Mouse (Mus musculus): Measurements from ENCODE around the gene Mapk11. TPM values are rescaled to one million over a fixed set of nuclear protein-coding genes. Genes with fewer than 3 reads are reported as not detected.

The Mapk11 gene
- polyA plus RNA-seq, 1 experiment from 2014 or later, result 7.4 TPM

DNA sequence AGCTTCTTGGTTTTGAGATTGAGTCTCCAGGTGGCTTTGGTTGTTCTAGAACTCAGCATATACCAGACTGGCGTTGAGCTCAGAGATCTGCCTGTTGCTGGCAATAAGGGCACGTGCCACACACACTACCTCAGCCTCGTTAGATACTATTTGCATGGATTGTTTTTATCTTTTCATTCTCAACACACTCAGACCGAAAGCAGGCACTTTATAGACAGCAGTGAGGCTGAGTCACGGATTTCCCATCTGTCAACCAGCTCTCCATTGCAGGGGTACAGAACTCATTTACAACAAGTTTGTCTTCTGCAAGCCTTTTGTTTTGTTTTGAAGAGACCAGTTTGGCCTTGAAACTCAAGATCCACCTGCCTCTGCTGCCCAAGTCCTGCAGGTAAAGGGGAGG, 52.0 kb downstream of the Mapk11 start:
- Histone ChIP-seq H3K4me2 (ENCODE audit: low read length) (no peak overlapping the region), H3K36me3 (ENCODE audit: control insufficient read depth, insufficient read depth, low read length) (peaks cover 98% of the 10 kb centered on the region), H3K4me1 (replicated peaks; ENCODE audit: control insufficient read depth, insufficient read depth, low read length) (no peaks in the 10 kb centered on the region), H3K27me3 (replicated peaks; ENCODE audit: control insufficient read depth, insufficient read depth, low read length) (no peaks in the 10 kb centered on the region), H3K9ac (ENCODE audit: low read length) (no peak overlapping the region), H3K4me3 (ENCODE audit: low read depth, low read length) (no peak overlapping the region), H3K9me3 (ENCODE audit: control insufficient read depth, low read length) (no peaks in the 10 kb centered on the region), H3K27ac (ENCODE audit: low read depth) (no peak overlapping the region)
- ATAC-seq (replicated peaks; ENCODE audit: low FRiP score, low TSS enrichment, low read depth), result no peak
- 93% methylated on average over 5 of the region's 5 CpGs for WGBS
- DNase-seq (ENCODE audit: low spot score), result no peak

Small RNAs within 50 kb of the gene (microRNA-seq; reads per million reads assigned to microRNA genes)
- 1.4 reads per million, percentile 16 among the genes with 10 or more reads in this experiment for gene Mir6958
- gene Mir7118, result 0.25 reads per million

Other genes with a start within 250 kb of the Mapk11 start
- gene Ttll8, start 195.2 kb downstream of the Mapk11 start, polyA plus RNA-seq (2014; fragmentation: Nextera tagmentation; extraction: Ambion mirVana), result not detected in 2 replicates
- gene Mlc1, start 170.6 kb downstream of the Mapk11 start, polyA plus RNA-seq (2014; fragmentation: Nextera tagmentation; extraction: Ambion mirVana), result not detected in 2 replicates
- not detected in 2 replicates for gene Mov10l1, start 166.7 kb downstream of the Mapk11 start, polyA plus RNA-seq (2014; fragmentation: Nextera tagmentation; extraction: Ambion mirVana)
- gene Panx2, start 89.9 kb downstream of the Mapk11 start, polyA plus RNA-seq (2014; fragmentation: Nextera tagmentation; extraction: Ambion mirVana), result 0.23 and 0.71 TPM in 2 replicates
- gene Trabd, start 74.5 kb downstream of the Mapk11 start, polyA plus RNA-seq (2014; fragmentation: Nextera tagmentation; extraction: Ambion mirVana), result 43.7 and 44.4 TPM in 2 replicates
- gene Selenoo, start 60.5 kb downstream of the Mapk11 start, polyA plus RNA-seq (2014; fragmentation: Nextera tagmentation; extraction: Ambion mirVana), result 19.4 and 20.8 TPM in 2 replicates
- gene Tubgcp6, start 26.5 kb downstream of the Mapk11 start, polyA plus RNA-seq (2014; fragmentation: Nextera tagmentation; extraction: Ambion mirVana), result 16.0 and 16.5 TPM in 2 replicates
- 18.3 and 20.3 TPM in 2 replicates for gene Hdac10, start 20.9 kb downstream of the Mapk11 start, polyA plus RNA-seq (2014; fragmentation: Nextera tagmentation; extraction: Ambion mirVana)
- 4.5 and 5.1 TPM in 2 replicates for gene Mapk12, start 8.9 kb downstream of the Mapk11 start, polyA plus RNA-seq (2014; fragmentation: Nextera tagmentation; extraction: Ambion mirVana)
- gene Plxnb2, start 31.2 kb upstream of the Mapk11 start, polyA plus RNA-seq (2014; fragmentation: Nextera tagmentation; extraction: Ambion mirVana), result 149 and 150 TPM in 2 replicates
- gene Dennd6b, start 46.9 kb upstream of the Mapk11 start, polyA plus RNA-seq (2014; fragmentation: Nextera tagmentation; extraction: Ambion mirVana), result 13.9 and 16.2 TPM in 2 replicates
- 26.9 and 29.6 TPM in 2 replicates for gene Ppp6r2, start 61.9 kb upstream of the Mapk11 start, polyA plus RNA-seq (2014; fragmentation: Nextera tagmentation; extraction: Ambion mirVana)
- gene Sbf1, start 165.7 kb upstream of the Mapk11 start, polyA plus RNA-seq (2014; fragmentation: Nextera tagmentation; extraction: Ambion mirVana), result 52.6 and 53.6 TPM in 2 replicates
- 0.32 and 0.73 TPM in 2 replicates for gene Adm2, start 173.1 kb upstream of the Mapk11 start, polyA plus RNA-seq (2014; fragmentation: Nextera tagmentation; extraction: Ambion mirVana)
- gene Miox, start 184.8 kb upstream of the Mapk11 start, polyA plus RNA-seq (2014; fragmentation: Nextera tagmentation; extraction: Ambion mirVana), result not detected in 2 replicates
- 46.7 and 48.6 TPM in 2 replicates for gene Lmf2, start 206.0 kb upstream of the Mapk11 start, polyA plus RNA-seq (2014; fragmentation: Nextera tagmentation; extraction: Ambion mirVana)
- 157 and 170 TPM in 2 replicates for gene Ncaph2, start 206.1 kb upstream of the Mapk11 start, polyA plus RNA-seq (2014; fragmentation: Nextera tagmentation; extraction: Ambion mirVana)
- 12.3 and 14.6 TPM in 2 replicates for gene Sco2, start 224.2 kb upstream of the Mapk11 start, polyA plus RNA-seq (2014; fragmentation: Nextera tagmentation; extraction: Ambion mirVana)
- gene Tymp, start 227.4 kb upstream of the Mapk11 start, polyA plus RNA-seq (2014; fragmentation: Nextera tagmentation; extraction: Ambion mirVana), result 1.2 and 1.5 TPM in 2 replicates
- 0.34 TPM in 1 of 2 replicates, not detected in the other for gene Odf3b, start 229.7 kb upstream of the Mapk11 start, polyA plus RNA-seq (2014; fragmentation: Nextera tagmentation; extraction: Ambion mirVana)
- not detected in 2 replicates for gene Klhdc7b, start 235.3 kb upstream of the Mapk11 start, polyA plus RNA-seq (2014; fragmentation: Nextera tagmentation; extraction: Ambion mirVana)